Mouse (Mus musculus): Measurements from ENCODE around the gene Gm26657.

Gene Gm26657

GRCm38 (mm10) chr4:56757693-56758092, 17.8 kb downstream of the Gm26657 start:
- DNase-seq (ENCODE audit: low spot score), result no peak

- DNase-seq (ENCODE audit: low spot score), result peak; percentile 27
Observed at GRCm38 (mm10) chr4:56767861-56768284, 28.0 kb downstream of the Gm26657 start.

GRCm38 (mm10) chr4:56768913-56769312, 29.0 kb downstream of the Gm26657 start:
- DNase-seq (ENCODE audit: low spot score), result no peak

DNA sequence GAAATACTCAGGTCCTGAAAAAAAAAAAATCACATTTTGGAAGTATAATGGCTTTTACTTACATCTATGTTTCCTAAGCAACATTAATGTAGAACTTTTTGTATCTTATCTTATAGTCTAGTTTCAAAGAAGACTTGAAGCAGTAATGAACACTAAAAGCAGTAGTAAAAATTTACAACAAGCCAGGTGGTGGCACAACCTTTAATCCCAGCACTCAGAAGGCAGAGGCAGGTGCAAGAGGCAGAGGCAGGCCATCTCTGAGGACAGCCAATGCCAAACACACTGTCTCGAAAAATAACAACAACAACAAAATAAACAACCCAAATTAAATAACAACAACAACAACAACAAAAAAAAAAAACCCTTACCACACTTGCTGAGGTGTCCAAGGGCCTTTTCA, 31.2 kb downstream of the Gm26657 start:
- no peak for DNase-seq (ENCODE audit: low spot score)

Data from adipocyte (in vitro differentiated cells).